Mouse (Mus musculus) ES-Bruce4 (cell line): ENCODE measurements around the gene Atp6v0e2. TPM values are rescaled to one million over a fixed set of nuclear protein-coding genes. Genes with fewer than 3 reads are reported as not detected.

Experiments
- H3K27ac ChIP-seq: 2 replicates; pipeline ENCODE4 v1.5.1; 2012; ENCODE audit warnings: low read length, inconsistent platforms; ENCODE audit not compliant: insufficient read depth
- H3K27me3 ChIP-seq: 2 replicates; pipeline ENCODE4 v1.6.1; 2012; ENCODE audit warnings: mild to moderate bottlenecking, low read length, inconsistent platforms; ENCODE audit not compliant: control insufficient read depth, poor library complexity, insufficient read depth, severe bottlenecking
- H3K36me3 ChIP-seq: 2 replicates; pipeline ENCODE4 v1.6.1; 2012; ENCODE audit warnings: inconsistent platforms, mild to moderate bottlenecking, low read length, moderate library complexity; ENCODE audit not compliant: control insufficient read depth, poor library complexity, insufficient read depth, severe bottlenecking
- H3K4me1 ChIP-seq: one replicate; pipeline ENCODE4 v1.8.1; 2011; ENCODE audit warnings: low read length; ENCODE audit not compliant: control insufficient read depth, insufficient read depth
- H3K4me3 ChIP-seq: 2 replicates; pipeline ENCODE4 v1.5.1; 2011; ENCODE audit warnings: low read depth, mild to moderate bottlenecking, low read length
- H3K9ac ChIP-seq: 2 replicates; pipeline ENCODE4 v1.6.1; 2012; ENCODE audit warnings: low read depth, mild to moderate bottlenecking, inconsistent platforms; ENCODE audit not compliant: poor library complexity, severe bottlenecking
- H3K9me3 ChIP-seq: replicated peaks from 2 replicates; pipeline ENCODE4 v1.6.1; 2012; ENCODE audit warnings: mild to moderate bottlenecking, low read length, inconsistent platforms; ENCODE audit not compliant: control insufficient read depth, poor library complexity, insufficient read depth, severe bottlenecking
- CTCF ChIP-seq: IDR thresholded peaks from one replicate; pipeline ENCODE4 v1.8.1; 2011; ENCODE audit warnings: low read depth, low read length
- EP300 ChIP-seq: IDR thresholded peaks from 2 replicates; pipeline ENCODE4 v1.6.1; 2011; ENCODE audit warnings: low read depth, low read length; ENCODE audit not compliant: insufficient read depth
- POLR2A ChIP-seq: IDR thresholded peaks from one replicate; pipeline ENCODE4 v1.8.1; 2011; ENCODE audit warnings: low read length; ENCODE audit not compliant: insufficient read depth
- polyA plus RNA-seq: library from polyadenylated mRNA; stranded (reverse); fragments of >200 nt; gene quantifications from 2 replicates; pipeline ENCODE4 v1.2.4, GENCODE M21; 2011; ENCODE audit warnings: low read depth; ENCODE audit not compliant: missing spikeins, insufficient read depth, insufficient read length

The Atp6v0e2 gene
- polyA plus RNA-seq, 1 experiment = 16.9 TPM

DNA sequence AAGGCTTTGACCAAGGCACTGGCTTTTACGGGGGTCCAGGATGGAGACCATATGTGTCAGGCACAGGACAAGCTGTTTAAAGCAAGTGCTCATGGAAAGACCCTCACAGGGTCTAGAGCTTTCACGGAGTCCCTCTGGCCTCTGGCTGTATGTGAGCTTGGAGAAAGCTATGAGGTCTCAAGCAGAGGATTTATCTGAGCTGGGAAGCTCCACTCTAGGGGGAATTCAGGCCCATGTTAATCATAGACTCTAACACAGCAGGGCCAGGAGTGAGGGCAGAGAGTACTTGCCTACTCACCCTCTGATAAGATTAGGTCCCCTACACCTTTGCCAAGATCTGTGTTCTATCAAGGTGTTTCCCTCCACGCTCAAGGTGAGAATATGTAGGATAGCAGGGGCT is 5.2 kb downstream of the Atp6v0e2 start:
- Histone ChIP-seq H3K4me3 (no peak overlapping the region), H3K4me1 (peaks cover 3% of the 10 kb centered on the region), H3K27ac (no peak overlapping the region), H3K9ac (no peak overlapping the region), H3K36me3 (no peaks in the 10 kb centered on the region), H3K27me3 (no peaks in the 10 kb centered on the region), H3K9me3 (no peaks in the 10 kb centered on the region)
- TF ChIP-seq EP300 (no peak), CTCF (no peak), POLR2A (no peak)

DNA sequence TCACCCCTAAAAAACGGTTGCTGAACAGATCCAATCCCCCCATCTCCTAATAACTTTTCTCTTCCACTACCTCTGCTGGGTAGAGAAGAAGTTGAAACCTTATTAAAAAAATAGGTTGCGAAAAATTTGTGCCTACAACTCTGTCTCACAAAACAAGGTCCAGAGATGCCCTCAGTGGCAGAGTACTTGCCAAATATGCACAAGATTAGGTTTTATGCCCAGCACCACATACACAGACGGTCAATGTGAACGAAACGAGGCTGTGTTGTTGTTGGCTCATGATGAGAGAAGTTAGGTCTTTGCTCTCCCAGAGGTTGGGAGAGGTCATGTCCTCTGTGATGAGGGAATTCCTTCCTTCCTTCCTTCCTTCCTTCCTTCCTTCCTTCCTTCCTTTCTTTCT is 7.8 kb downstream of the Atp6v0e2 start:
- no peak overlapping the region for H3K27ac ChIP-seq
- no peaks in the 10 kb centered on the region for H3K36me3 ChIP-seq
- peaks cover 3% of the 10 kb centered on the region for H3K4me1 ChIP-seq
- H3K9ac ChIP-seq = no peak overlapping the region
- no peaks in the 10 kb centered on the region for H3K27me3 ChIP-seq
- H3K4me3 ChIP-seq = no peak overlapping the region
- TF ChIP-seq POLR2A (no peak), CTCF (no peak), EP300 (no peak)
- no peaks in the 10 kb centered on the region for H3K9me3 ChIP-seq

DNA sequence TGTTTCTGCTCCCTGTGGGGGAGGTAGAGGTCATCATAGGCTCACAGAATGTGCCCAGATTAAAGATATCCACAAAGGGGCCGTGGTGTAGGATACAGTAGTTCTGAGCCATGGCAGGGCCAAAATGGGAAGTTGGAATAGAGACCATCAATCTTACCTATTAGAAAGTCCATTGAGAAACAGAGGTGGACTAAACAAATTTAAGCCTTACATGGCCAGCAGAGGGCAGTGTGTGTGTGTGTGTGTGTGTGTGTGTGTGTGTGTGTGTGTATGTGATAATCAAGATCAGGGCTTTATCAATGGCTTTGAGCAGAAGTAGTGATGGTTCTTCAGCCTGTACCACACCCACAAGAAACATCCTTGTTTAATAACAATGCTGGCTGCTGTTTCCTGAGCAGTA is 8.9 kb downstream of the Atp6v0e2 start:
- peak; percentile 4 for TF ChIP-seq CTCF
- TF ChIP-seq EP300 = no peak
- TF ChIP-seq POLR2A = no peak
- no peaks in the 10 kb centered on the region for H3K36me3 ChIP-seq
- no peaks in the 10 kb centered on the region for H3K27me3 ChIP-seq
- H3K9ac ChIP-seq = no peak overlapping the region
- H3K9me3 ChIP-seq = no peaks in the 10 kb centered on the region
- no peak overlapping the region for H3K4me3 ChIP-seq
- H3K27ac ChIP-seq = no peak overlapping the region
- H3K4me1 ChIP-seq = peaks cover 3% of the 10 kb centered on the region

DNA sequence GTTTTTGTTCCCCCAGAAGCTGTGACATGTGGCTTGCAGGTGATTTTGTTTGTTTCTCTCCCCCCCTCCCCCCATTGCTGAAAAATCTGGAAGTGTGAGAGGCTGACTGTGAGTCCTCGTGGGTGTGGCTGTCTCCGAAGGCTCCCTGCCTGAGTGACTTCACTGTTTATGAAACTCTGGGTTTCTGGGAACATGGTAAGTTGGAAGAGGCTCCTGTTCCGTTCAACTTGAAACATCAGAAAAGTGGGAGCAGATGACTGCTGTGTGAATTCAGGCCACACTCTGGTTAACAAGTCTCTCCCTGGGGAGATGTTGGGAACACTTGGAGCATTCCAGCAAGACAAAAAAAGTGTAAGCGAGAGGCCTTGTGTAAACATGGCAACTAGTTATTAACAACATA is 9.4 kb downstream of the Atp6v0e2 start:
- TF ChIP-seq CTCF (no peak), POLR2A (no peak), EP300 (no peak)
- Histone ChIP-seq H3K36me3 (no peaks in the 10 kb centered on the region), H3K27ac (no peak overlapping the region), H3K27me3 (no peaks in the 10 kb centered on the region), H3K4me3 (no peak overlapping the region), H3K9me3 (no peaks in the 10 kb centered on the region), H3K9ac (no peak overlapping the region), H3K4me1 (peaks cover 3% of the 10 kb centered on the region)

DNA sequence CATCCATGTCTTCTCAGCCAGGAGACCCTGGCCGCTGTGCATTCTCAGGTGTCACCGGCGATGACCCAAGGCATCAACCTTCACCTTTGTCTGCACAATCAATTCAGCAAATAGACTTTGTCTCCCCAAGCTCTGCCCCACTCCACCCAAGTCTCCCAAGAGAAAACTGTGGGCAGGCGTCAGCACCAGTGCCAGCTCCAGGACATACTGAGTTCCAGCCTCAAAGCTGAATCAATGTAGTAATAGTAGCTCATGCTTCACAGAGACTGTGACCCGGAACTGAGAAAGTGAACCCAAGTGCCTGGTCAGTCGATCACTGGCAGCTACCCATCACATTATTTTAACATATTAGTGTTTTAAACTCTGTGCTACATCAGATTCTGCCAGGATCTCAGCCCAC is 10.9 kb downstream of the Atp6v0e2 start:
- Histone ChIP-seq H3K4me3 (no peak overlapping the region), H3K27ac (no peak overlapping the region), H3K9ac (no peak overlapping the region), H3K27me3 (no peaks in the 10 kb centered on the region), H3K9me3 (no peaks in the 10 kb centered on the region), H3K36me3 (no peaks in the 10 kb centered on the region), H3K4me1 (peaks cover 3% of the 10 kb centered on the region)
- TF ChIP-seq CTCF (no peak), EP300 (no peak), POLR2A (no peak)

DNA sequence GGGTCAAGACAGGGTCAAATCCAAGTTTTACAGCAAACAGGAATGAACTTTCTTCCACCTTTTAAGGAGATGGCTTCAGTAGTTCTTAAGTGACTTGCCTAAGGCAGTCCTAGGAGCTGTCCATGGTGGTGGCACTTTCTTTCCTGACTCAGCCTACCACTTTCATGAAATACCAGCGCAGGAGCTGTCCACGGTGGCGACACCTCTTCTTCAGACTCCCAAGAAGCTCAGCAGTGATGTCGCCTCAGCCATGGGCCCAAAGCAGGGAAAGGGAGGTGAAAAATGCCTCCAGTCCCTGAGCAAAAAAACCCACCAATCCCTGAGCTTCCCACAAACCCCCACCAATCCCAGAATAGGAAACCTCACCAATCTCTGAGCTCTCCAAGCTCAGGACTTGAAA is 15.5 kb downstream of the Atp6v0e2 start:
- Histone ChIP-seq H3K27ac (no peak overlapping the region), H3K9me3 (no peaks in the 10 kb centered on the region), H3K4me1 (no peaks in the 10 kb centered on the region), H3K36me3 (no peaks in the 10 kb centered on the region), H3K27me3 (no peaks in the 10 kb centered on the region), H3K4me3 (no peak overlapping the region), H3K9ac (no peak overlapping the region)
- no peak for TF ChIP-seq CTCF
- no peak for TF ChIP-seq EP300
- no peak for TF ChIP-seq POLR2A

DNA sequence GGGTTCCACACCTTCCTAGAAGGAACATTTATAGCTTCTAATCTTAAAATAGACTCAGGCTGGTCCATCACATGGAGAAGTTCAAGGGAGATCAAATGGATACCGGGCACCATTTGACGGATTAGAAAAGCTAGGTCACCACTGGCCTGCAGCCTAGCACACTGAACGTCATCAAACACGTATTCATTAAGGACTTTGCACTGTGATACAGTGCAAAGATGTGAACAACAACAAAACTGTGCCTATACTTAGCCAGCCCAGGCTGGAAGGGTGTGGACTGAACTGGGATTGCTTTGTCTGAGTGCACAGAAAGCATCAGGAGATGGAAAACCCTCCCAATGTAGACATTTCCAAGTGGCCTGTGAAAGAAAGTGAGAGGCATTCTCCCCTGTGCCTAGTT is 16.4 kb downstream of the Atp6v0e2 start:
- no peaks in the 10 kb centered on the region for H3K9me3 ChIP-seq
- H3K36me3 ChIP-seq = no peaks in the 10 kb centered on the region
- TF ChIP-seq POLR2A (no peak), CTCF (no peak), EP300 (no peak)
- no peaks in the 10 kb centered on the region for H3K27me3 ChIP-seq
- no peaks in the 10 kb centered on the region for H3K4me1 ChIP-seq
- no peak overlapping the region for H3K9ac ChIP-seq
- H3K4me3 ChIP-seq = no peak overlapping the region
- H3K27ac ChIP-seq = no peak overlapping the region
